Mouse (Mus musculus): ENCODE measurements around the gene Kcna5.

Gene Kcna5

DNA sequence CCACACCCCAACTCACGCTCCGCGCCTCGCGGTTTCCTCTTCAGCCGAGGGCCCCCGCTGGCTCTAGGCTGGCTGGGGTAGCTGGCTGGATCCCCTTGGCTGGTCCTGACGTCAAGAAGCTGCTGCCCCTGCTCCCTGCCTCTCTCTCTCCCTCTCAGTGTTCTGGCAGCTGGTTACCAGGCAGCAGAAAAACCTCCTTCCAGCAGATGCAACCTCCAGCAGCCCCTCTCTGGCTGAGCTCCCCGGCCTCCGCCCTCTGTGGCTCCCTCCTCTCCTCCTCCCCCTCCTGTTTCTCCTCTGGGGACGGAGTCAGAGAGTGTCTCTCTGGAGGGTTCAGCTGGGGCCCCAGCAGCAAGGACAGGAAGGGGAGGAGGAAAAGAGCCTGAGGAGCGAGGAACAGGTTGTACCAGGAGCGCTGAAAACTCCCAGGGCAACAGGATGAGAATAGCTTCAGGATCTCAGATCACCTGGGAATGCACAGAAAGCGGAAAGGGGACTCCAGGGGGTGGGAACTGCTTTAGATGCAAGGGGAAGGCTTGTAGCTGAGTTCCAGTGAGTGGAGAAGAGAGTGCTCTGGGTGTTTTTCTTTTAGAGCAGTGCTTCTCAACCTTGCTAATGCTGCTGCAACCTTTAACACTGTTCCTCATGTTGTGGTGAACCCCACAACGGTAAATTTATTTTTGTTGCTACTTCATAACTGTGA is at the start of gene Kcna5:
TSS of gene Kcna5 (minus strand) at position 205 of the 703 bp plus-strand sequence.
- no peak for DNase-seq (ENCODE audit: low read depth)

DNA sequence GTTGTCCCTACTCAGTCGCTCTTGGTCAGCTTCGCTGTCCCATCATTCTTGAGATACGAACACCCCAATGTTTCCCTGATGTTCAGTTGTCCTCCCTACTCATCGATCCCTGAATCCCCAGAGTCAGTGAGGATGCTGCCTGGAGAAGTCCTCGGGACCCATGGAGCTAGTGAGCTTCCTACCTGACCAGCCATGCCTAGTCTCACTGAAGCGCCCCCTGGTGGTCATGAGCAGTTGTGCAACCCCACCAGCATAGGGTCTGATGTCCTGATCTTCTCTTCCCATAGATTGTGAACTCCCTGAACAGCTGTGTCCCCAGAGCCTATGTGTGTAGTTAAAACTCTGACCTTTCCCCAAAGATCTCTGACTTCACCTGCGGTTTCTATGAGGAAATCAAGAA is 47.9 kb upstream of the Kcna5 start:
- DNase-seq (ENCODE audit: low read depth), result peak; percentile 5

DNA sequence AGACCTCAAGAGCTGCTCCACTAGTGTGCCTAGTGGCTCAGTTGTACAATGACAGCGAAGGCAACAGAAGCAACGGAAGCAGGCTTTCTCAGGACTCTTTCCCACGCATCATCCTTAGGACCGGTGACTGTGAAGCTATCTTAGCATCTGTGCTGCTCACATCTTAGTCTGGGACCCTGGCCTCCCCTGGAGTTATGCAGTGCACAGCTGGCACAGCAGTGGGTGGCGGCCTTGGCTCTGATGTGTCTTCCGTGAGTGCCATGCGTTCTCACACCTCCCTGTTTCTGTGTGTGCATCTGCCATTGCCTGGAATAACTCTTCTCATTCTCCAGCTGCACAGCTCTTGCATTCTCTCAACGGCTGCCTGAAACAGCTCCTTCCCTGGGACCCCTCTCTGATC is 46.4 kb upstream of the Kcna5 start:
- no peak for DNase-seq (ENCODE audit: low read depth)

DNA sequence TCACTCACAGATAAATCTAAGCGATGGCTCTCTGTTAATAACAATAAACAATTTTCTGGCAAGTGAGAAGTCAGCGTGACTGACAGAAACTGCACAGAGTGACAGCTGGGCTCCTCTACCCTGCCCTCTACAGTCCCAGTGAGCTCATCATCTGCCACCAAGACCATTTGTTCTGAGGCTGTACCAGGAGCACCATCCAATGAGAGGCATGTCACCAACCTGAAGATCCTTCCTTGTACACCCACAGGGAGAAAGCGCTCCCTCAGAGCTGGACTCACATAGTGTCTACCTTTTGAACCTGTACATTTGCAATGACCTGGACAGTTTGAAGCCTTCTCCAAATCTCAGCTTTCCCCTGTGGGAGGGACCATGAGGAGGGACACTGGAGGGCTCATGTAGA is 45.4 kb upstream of the Kcna5 start:
- DNase-seq (ENCODE audit: low read depth), result no peak

- no peak for DNase-seq (ENCODE audit: low read depth)
These were observed 42.2 kb upstream of the Kcna5 start for GRCm38 (mm10) chr6:126577415-126577814.

DNA sequence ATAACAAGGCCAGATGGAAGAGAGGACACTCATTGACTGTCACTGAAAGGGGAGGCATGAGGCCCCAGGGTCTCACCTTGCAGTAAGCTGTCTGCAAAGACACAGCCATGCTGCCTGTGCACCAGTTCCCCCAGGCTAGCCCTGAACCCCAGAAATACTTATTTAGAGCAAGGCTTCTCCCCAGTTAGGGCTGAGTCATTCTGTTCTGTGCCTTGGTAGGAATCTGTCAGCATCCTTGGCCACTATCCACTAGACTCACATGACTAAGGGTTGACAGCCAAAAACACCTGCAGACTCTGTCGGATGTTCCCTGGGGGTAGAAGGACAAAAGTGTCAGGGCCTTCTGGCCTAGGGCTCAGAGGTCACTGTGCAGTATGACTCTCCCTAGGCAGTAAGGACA is 41.4 kb upstream of the Kcna5 start:
- no peak for DNase-seq (ENCODE audit: low read depth)

DNA sequence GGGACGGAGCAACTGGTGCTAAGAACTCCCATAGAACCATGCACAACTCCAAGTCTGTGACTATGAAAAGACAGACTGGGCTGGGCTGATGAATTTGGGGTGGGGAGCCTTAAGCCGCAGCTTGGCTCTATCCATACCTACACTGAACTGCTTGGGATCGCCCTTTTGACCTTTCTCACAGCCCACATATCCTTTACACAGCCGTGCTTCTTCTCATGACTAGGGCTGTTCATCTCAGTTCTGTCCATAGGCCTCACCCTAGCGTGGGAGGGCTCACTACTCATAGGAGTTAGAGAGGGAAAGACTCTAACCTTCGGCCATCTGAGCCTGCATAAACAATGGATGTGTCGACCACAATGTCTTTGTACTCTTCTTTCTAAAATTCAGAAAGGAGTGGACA is 39.6 kb upstream of the Kcna5 start:
- DNase-seq (ENCODE audit: low read depth), result no peak

DNA sequence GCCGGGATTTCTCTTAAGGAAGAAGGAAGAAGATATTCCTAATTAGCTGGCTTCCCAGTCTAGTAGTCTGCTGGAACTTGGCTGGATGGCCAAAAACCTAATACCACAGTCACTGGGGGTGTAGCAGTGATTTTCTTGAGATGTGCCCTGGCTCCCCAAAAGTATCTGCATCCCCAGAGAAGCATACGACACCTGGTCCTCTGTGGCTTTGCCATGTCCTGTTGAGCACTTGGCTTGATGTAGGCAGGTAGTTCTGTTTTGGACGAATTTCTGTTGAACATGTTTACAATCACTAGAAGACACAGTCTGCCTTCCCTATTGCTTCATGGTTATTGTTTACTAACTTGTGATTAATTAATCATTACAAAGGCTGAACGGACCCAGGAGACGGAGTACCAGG is 37.8 kb upstream of the Kcna5 start:
- DNase-seq (ENCODE audit: low read depth), result no peak

- DNase-seq (ENCODE audit: low read depth), result no peak
These were observed 34.6 kb upstream of the Kcna5 start for GRCm38 (mm10) chr6:126569809-126570208.

DNA sequence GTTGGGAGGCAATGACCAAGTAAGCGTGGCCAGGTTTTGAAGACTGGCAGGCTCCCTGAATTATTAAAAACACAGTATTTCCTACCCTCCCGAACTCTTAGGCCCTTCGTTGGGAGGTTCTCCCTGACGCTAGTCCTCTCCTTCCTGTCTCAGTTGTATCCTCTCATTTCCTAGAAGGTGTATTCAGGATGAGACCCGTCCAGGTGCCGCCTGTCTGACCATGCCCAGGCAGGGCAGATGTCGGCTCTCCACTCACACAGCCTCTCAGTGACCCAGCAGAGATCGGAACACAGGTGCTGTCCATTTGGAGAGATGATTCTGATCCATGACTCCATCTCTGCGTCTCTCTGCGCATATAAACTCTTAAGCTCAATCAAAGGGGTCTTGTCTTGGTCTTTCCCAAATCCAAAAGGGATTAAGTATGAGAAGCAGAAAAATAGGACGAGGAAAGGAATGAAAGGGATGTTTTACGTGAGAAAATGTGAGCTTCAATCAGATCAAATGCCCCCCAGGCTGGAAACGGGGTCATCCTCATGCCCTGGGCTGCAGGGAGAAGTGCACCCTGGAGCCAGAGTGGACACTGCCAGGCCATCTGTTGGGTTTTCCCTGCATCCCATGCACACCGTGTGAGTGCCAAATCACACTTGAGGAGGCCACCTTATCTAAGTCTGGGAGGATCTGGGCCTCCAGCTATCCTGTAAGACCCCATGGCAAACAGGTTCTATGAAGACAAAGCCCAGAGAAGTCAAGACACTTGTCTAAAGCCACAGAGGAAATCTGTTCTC is 33.0 kb upstream of the Kcna5 start:
- no peak for DNase-seq (ENCODE audit: low read depth)

GRCm38 (mm10) chr6:126567326-126567725 is 32.1 kb upstream of the Kcna5 start:
- DNase-seq (ENCODE audit: low read depth), result no peak

DNA sequence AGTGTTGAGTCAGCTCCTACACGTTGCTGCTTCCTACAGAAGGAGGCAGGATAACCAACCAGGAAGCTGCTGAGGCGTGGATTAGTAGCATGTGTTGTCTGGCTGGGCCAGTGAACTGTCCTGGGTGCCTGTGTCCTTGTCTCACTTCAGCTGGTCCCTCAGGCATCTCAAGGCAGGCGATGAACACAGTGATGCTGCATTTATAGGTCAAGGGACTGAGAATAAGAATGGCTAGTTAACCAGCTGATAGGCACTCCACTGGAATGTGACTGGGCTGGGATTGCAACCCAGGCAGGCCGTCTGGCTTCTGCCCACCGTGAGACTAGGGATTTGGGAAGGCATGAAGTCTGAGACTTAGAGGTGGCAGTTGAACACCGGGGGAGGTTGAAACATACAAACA is 29.2 kb upstream of the Kcna5 start:
- DNase-seq (ENCODE audit: low read depth), result no peak

GRCm38 (mm10) chr6:126563898-126564297 is 28.7 kb upstream of the Kcna5 start:
- DNase-seq (ENCODE audit: low read depth), result peak; percentile 16

DNA sequence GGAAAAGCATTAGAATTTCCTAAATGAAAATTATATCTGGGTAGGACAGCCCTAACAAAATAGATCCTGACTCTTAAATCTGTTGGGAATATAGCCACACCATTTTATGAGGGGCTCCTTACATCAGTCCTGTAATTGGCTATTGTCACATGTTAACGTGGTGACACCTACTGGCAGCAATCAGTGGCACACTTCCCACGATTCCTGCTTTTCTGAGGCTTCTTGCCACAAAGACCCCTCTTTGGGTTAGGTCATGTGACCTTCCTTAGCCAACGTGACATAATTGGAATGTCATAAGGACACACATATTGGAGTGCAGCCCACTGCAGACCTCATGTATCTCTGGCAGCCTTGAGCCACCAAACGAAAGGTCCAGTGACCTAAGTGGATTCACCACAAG is 26.5 kb upstream of the Kcna5 start:
- no peak for DNase-seq (ENCODE audit: low read depth)

DNA sequence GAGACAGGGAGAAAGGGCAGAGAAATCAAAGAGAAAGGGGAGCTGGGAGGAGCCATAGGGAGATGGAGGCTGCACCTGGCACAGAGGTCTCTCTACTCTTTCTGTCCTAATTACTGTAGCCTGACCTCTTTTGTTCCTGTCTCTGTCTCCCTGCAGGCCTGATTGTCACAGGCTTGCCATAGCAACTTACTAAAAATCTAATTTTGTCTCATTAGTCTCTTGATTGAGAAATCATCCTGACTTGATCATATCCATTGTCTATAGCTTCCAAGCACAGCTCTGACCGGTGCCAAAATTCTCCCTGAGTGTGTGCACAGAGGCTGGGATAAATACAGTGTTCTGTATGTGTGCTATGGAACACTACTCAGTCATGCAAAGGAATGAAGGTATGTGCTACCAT is 25.5 kb upstream of the Kcna5 start:
- DNase-seq (ENCODE audit: low read depth), result no peak

- no peak for DNase-seq (ENCODE audit: low read depth)
These were observed 24.8 kb upstream of the Kcna5 start for GRCm38 (mm10) chr6:126560036-126560435.

GRCm38 (mm10) chr6:126558276-126558675 is 23.1 kb upstream of the Kcna5 start:
- no peak for DNase-seq (ENCODE audit: low read depth)

DNA sequence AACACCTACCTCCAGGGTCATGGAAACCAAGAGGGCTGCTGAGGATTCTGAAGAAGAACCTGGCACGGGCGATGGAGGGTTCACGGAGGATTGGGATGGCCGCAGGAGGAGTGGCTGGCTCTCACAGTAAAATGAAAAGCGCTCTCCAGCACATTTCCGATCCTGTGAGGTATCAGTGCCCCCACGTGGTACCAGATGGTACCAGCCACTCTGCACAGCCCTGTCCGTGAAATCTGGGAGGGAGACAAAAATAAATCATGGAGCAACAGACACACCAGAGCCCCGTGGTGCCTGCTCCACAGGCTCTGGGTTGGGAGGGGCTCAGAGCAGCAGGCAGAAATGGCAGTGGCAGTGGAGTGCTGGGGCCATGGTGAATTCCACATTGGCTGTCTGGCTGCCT is 18.6 kb upstream of the Kcna5 start:
- DNase-seq (ENCODE audit: low read depth), result no peak

DNA sequence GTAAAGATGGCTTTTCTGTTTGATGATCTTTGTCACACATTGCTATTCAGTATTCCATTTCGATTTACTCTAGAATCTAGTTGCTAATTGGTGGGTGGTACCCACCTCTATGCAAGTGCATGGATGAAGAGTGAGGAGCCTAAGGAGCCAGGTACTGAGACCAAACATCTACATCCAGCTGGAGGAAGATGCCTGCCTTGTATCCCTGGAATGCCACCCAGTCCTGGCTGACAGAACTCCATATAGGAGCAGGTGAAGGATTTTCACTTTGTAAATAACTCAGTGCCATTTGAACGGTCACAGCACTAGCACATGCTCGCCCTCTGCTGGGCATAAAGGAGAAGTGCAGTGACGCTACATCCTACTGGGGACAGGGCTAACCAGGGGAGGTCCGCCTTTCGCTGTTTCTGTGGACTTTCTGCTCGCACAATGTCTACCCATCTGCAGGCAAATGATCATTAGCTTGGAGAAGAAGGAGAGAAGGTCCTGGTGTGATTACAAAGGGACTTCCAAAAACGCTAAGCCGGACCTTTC is 16.7 kb upstream of the Kcna5 start:
- DNase-seq (ENCODE audit: low read depth), result peak; percentile 31

GRCm38 (mm10) chr6:126544107-126545036 is 9.2 kb upstream of the Kcna5 start:
- DNase-seq (ENCODE audit: low read depth), result no peak

DNA sequence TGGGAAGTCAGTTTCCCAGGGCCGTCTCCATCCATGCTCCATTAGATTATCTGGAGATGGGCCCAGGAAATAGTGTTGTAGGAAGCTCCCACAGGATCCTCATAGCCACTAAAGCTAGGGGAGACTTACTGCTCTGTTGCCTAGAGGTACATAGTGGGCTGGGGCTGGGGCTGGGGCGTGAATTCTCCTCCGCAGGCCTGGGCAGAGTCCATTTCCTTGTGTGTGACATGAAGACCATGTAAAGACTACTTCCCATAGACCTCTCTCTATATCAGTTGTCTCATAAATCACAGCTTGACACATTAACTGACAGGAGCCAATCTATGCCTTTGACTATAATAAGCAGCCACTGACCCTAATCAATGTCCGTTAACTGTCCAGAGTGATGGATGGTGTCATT is 7.5 kb upstream of the Kcna5 start:
- DNase-seq (ENCODE audit: low read depth), result no peak

DNA sequence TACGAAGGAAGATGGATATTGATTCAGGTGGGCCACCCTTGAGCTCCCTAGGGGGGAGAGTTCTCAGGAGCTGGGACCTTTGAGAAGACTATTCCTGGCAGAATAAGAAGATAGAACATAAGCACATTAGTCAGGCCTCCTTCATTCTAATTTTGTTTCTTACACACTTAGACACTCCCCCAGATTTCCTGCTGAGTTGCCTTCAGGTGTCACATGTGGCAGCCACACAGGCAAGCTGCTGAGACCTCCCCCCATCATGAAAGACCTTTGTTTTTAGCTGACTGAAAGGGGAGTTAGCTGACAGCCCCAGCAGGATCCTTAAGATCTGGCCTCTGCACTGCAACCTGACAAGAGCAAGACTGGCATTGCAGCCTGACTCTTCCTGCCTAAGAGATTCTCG is 2.3 kb upstream of the Kcna5 start:
- no peak for DNase-seq (ENCODE audit: low read depth)

Data from naive thymus-derived CD4-positive, alpha-beta T cell, adult 2 months (primary cell).